Mouse (Mus musculus) urinary bladder, postnatal 4 days (tissue): ENCODE measurements around the gene Gm17409.

Experiments
- DNase-seq, 2 experiments: peaks; one replicate each; pipeline ENCODE4 v3.0.0; 2021 to 2022; ENCODE audit warnings: low spot score in 2 of 2

Gm17409 gene

GRCm38 (mm10) chr2:58469816-58470215 is at the start of gene Gm17409:
Gene Gm17409, plus strand, starts transcription at chr2:58470116.
- DNase-seq = no peak

DNA sequence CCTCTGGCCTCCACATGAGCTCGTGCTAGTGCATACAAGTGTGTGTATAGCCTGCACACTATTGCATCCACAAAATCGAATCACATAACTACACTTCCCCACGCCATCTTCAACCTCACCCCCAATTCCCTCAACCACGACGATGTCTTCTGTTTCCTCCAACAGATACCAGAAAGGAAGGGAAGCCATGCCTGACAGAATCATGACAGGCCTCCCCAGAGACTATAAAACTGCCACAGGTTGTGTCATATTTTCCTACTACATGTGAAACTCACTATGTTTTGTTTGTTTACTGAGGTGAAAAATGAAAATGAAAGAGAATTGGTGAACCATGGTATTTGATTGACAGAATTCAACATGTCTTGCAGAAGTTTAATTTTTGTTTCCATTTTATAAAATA is 46.6 kb upstream of the Gm17409 start:
- no peak for DNase-seq

- DNase-seq = no peak
Observed at GRCm38 (mm10) chr2:58425436-58426004, 44.4 kb upstream of the Gm17409 start.

GRCm38 (mm10) chr2:58432211-58432610 is 37.7 kb upstream of the Gm17409 start:
- no peak for DNase-seq

- DNase-seq = no peak
Observed at GRCm38 (mm10) chr2:58433317-58433716, 36.6 kb upstream of the Gm17409 start.

GRCm38 (mm10) chr2:58434438-58434837 is 35.5 kb upstream of the Gm17409 start:
- DNase-seq = no peak

DNA sequence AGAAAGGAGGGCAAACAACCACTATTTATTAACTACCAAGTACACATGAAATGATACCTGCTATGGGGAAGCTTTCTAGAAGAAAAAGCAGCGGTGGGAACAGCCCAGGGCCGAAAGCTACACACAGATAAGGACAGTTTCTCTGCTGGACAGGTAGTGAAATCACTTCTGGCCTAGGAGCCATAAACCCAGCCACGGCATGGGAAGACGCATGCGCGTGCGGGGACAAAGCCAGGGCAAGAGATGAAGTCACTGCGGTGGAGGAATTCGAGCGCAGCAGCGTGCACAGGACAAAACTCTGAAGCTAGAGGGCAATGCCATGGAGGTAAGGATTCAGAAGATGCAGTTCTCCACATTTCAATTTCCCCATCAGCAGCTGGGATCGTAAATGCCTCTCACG is 34.4 kb upstream of the Gm17409 start:
- DNase-seq = no peak

- DNase-seq = no peak
Observed at GRCm38 (mm10) chr2:58436911-58437310, 33.0 kb upstream of the Gm17409 start.

- no peak for DNase-seq
Observed at GRCm38 (mm10) chr2:58443163-58443562, 26.8 kb upstream of the Gm17409 start.

- no peak for DNase-seq
Observed at GRCm38 (mm10) chr2:58447001-58447400, 22.9 kb upstream of the Gm17409 start.

DNA sequence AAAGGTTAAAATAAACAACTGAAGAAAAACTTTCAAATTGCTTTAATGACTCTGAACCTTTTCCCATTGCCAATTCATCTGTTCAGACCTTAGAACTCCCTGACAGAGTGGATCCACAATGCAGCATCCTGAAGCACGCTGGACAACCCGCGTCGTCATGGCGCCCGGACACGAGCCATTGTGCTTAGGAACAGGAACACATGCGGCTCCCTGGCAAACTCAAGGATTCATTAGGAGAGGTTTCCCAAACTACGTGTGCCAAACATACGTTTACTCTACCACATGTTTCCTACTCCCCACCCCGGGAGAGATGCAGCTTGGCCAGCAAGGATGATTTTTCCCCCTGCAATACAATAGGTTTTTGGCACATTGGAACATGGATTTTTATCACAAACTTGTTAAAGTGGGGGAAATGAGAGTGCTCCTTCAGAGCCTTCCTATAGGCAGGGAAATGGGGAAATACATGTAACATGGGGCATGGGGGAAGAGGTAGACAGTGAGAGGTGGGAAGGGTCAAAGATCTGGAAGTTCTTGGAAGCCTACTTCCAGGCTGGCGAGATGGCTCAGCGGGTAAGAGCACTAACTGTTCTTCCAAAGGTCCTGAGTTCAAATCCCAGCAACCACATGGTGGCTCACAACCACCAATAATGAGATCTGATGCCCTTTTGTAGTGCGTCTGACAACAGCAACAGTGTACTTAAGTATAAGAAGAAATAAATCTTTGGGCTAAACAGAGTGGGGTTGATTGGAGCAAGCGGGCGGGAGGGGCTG is 15.6 kb upstream of the Gm17409 start:
- DNase-seq = no peak

- no peak for DNase-seq
Observed at GRCm38 (mm10) chr2:58456843-58457487, 13.0 kb upstream of the Gm17409 start.

DNA sequence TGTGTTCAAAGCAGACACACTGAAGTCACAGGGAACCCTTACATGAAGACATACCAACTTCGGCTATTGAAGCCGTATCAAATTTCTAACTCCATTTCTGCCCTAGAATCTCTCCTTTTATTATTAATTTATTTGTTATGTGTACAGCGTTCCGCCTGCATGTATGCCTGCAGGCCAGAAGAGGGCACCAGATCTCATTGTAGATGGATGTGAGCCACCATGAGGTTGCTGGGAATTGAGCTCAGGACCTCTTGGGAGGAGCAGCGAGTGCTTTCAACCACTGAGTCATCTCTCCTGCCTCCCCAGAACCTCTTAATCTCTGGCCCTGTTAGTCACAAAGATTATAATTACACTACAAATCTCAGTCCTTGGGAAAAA is 12.4 kb upstream of the Gm17409 start:
- no peak for DNase-seq

GRCm38 (mm10) chr2:58458820-58459371 is 11.0 kb upstream of the Gm17409 start:
- no peak for DNase-seq

DNA sequence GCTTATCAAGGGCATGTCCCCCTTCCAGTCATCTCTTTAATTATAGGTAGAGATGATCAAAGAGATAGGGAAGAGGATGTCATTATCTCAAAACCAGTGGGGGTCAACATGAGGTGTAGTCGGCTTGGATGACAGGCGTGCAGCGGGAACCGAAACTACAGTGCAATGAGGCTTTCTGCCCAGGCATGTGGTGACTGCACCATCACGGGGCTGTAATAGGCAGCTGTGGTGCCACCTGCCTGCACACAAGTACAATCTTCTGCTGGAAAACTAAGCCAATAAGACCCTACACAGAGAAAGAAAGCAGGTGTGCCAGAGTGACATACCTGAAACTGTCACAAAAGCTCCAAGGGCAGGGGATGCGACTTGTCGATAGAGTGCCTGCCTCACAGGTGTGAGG is 374 bp downstream of the Gm17409 start:
- no peak for DNase-seq

DNA sequence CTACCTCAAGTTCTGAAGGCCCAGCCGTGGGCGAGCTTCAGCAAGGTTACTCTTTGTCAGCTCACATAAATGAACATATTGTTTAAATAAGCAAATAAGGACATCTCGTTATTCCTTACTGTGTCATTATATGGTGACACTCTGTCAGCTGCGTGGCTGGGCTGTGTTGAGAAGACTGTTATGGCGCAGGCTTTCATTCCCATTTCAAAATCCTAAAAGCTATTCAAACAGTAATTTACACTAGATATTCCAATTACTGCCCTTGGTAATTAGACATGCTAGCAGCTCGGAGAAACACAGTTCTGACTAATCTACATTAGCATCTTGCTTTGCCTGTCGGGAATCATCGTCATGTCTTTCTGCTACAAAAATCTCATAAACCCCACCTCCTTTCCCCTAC is 5.7 kb downstream of the Gm17409 start:
- no peak for DNase-seq

- DNase-seq = peak; percentile 57 to 84
Observed at GRCm38 (mm10) chr2:58476956-58477715, 7.2 kb downstream of the Gm17409 start.

DNA sequence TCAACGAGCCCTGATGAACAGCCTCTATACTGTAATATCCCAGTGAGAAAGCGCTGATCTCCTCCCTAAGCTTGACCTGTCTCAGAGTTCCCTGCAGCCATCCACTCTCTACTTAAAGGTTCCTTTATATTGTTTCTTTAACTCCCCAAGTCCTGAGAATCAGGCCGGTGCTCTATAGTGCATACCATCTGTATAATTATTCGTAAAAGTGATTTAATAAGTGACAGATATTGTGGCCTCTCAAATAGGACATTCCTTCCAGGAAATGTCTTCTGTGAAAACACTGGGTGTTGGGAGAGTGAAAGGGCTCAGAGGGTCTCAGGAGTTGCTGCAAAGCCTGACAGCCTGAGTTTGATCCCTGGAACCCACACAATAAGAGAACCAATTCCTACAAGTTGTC is 8.2 kb downstream of the Gm17409 start:
- no peak for DNase-seq

DNA sequence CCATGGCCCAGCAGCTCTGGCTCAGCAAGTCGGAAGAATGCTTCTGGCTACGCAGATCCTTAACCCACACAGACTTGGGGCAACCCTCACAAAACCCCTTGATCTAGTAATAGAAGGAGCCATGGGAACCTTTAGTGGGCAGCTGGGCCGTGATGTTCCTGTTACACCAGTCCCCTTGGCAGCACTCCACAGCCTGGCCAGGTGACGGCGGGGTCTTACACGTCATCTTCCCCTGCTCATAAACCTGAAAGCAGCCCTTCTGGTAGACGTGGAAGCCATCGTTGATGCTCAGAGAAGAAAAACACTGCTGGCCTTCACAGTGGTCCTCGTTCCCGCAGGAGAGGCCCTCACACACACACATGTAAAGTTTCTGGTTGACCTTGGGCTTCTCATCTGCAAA is 9.6 kb downstream of the Gm17409 start:
- DNase-seq = no peak

GRCm38 (mm10) chr2:58480764-58481163 is 10.8 kb downstream of the Gm17409 start:
- DNase-seq = no peak

DNA sequence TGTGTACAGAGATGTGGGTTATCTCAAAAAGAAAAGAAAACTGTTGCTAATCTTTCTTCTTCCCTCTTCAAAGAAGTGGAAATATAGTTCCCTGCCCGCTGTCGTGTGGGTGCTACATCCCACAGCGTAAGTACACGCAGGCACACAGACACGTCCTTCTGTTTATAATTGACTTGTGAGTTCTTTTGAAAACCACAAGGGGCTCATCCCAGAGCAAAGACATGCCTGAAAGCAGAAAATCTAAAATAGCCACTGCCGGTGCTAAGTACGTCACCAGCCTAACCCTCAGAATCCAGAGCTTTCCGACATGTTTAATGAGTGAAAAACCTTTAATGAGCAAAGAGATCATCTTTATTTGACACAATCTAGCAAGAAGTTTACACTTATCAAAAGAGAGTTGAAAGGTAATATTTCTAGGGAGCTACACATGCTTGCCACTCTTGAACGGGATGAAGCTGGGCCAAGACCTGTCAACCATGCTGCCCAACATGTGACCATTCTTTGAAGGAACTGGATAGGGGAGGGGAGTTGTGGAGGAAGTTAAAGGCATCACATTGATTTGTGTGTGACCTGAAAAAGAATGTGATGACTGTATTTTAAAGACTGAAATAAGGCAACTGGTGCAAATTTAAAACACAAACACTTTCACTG is 11.7 kb downstream of the Gm17409 start:
- no peak for DNase-seq
